Mouse (Mus musculus) heart, embryonic 14.5 days (tissue): ENCODE measurements at regions not wholly inside any gene's neighbourhood (a gene's known extent, or its start where the extent isn't known, plus 50 kb on each side); places are given as distances from the start of the nearest gene placed in this dataset.

Source experiments
- ATAC-seq: fragments of 200-750 bp; cut with Nextera tagmentation; 2 replicates; pipeline ENCODE4 v1.8.0; 2017; ENCODE audit warnings: low read depth, moderate TSS enrichment; ENCODE audit not compliant: insufficient number of reproducible peaks, insufficient read depth, low FRiP score
- H3K27ac ChIP-seq, 2 experiments: fragments of 200-500 bp in 1 of 2; fragments of 300-500 bp in 1 of 2; sonication (generic) in 1 of 2; replicated peaks in 1 of 2; 2 replicates each; pipeline ENCODE4 v1.5.1; 2012 to 2014; ENCODE audit warnings: low read depth in 2 of 2, low read length in 2 of 2, control low read depth in 1 of 2, mild to moderate bottlenecking in 1 of 2, mixed read lengths in 1 of 2; ENCODE audit not compliant: control insufficient read depth in 1 of 2, insufficient read depth in 1 of 2
- H3K27me3 ChIP-seq: fragments of 300-500 bp; sonication (generic); 2 replicates; pipeline ENCODE4 v1.6.1; 2014; ENCODE audit warnings: mild to moderate bottlenecking, low read length, control low read depth; ENCODE audit not compliant: control insufficient read depth, insufficient read depth
- H3K36me3 ChIP-seq: fragments of 300-500 bp; sonication (generic); 2 replicates; pipeline ENCODE4 v1.6.1; 2014; ENCODE audit warnings: mild to moderate bottlenecking, control low read depth, low read length, mixed read lengths; ENCODE audit not compliant: control insufficient read depth, insufficient read depth
- H3K4me1 ChIP-seq, 2 experiments: fragments of 200-500 bp in 1 of 2; fragments of 300-500 bp in 1 of 2; sonication (generic) in 1 of 2; 2 replicates each; pipeline ENCODE4 v1.6.1; 2012 to 2014; ENCODE audit warnings: low read length in 2 of 2, control low read depth in 1 of 2, mixed read lengths in 1 of 2; ENCODE audit not compliant: control insufficient read depth in 2 of 2, insufficient read depth in 2 of 2
- H3K4me2 ChIP-seq: fragments of 300-500 bp; sonication (generic); 2 replicates; pipeline ENCODE4 v1.6.1; 2014; ENCODE audit warnings: mild to moderate bottlenecking, low read length
- H3K4me3 ChIP-seq, 2 experiments: fragments of 200-500 bp in 1 of 2; fragments of 300-500 bp in 1 of 2; sonication (generic) in 1 of 2; 2 replicates each; pipeline ENCODE4 v1.5.1; 2012 to 2014; ENCODE audit warnings: low read length in 2 of 2, mild to moderate bottlenecking in 2 of 2, control low read depth in 1 of 2, low read depth in 1 of 2, moderate library complexity in 1 of 2; ENCODE audit not compliant: control insufficient read depth in 1 of 2, insufficient read depth in 1 of 2
- H3K9ac ChIP-seq: fragments of 300-500 bp; sonication (generic); 2 replicates; pipeline ENCODE4 v1.6.1; 2014; ENCODE audit warnings: mild to moderate bottlenecking, low read length
- H3K9me3 ChIP-seq: fragments of 300-500 bp; sonication (generic); 2 replicates; pipeline ENCODE4 v1.6.1; 2016; ENCODE audit warnings: low read length, control low read depth; ENCODE audit not compliant: control insufficient read depth
- WGBS: fragments of 180-500 bp; shearing (Covaris S2); extraction: QIAGEN DNeasy Blood & Tissue Kit; methylation state at CpG from one replicate; pipeline ENCODE4 v1.1.7; 2014; 5-methylcytosine and 5-hydroxymethylcytosine counted together

DNA sequence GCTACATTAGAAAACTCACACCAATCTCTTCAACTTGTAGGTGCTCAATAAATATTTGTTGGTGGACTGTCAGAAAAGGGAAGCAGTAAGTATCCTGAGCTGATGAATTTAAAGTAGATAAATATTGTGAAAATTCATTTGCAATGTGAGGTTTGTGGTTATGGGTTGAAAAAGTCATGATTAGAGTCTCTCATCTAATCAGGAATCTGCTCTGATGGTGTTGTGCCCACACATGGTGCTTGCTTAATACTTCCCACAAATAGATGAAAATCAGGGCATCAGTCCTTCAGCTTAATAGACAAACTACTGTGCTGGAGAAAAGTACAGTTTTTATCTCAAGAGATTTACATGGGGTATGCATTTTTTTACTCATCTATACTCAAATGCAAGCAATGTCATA, 59.9 kb downstream of the S1pr1 start:
- H3K4me3 ChIP-seq = no peak overlapping the region
- no peaks in the 10 kb centered on the region for H3K27me3 ChIP-seq
- H3K36me3 ChIP-seq = no peaks in the 10 kb centered on the region
- H3K4me2 ChIP-seq = no peak overlapping the region
- peaks cover 0 to 7% of the 10 kb centered on the region in 2 experiments; a peak in 2 of 4 replicates for H3K4me1 ChIP-seq
- no peak overlapping the region for H3K9ac ChIP-seq
- ATAC-seq = no peak
- H3K27ac ChIP-seq = no peak overlapping the region
- no peaks in the 10 kb centered on the region for H3K9me3 ChIP-seq

DNA sequence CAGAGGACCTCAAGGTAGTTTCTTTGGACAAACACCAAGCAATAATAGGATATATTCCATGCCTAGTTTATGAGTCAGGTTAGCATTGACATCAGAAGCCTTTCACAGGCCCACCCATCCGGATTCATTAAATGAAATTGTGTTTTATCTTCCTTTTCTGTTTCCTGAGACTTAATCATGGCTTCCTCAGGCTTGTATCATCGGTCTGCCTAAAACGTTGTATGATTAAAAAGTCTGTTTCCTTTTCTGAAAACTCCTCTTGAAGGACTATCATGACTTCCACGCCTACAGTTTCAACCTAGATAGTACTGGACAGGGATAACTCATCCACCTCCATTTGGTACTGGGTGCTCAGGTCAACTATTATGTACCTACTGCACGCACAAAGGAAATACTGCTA, 62.6 kb downstream of the S1pr1 start:
- Histone ChIP-seq H3K4me3 (no peak overlapping the region), H3K36me3 (no peaks in the 10 kb centered on the region), H3K27ac (no peak overlapping the region), H3K9ac (no peak overlapping the region), H3K4me1 (peaks cover 0 to 1% of the 10 kb centered on the region in 2 experiments; a peak in 1 of 4 replicates), H3K4me2 (no peak overlapping the region), H3K9me3 (no peaks in the 10 kb centered on the region), H3K27me3 (no peaks in the 10 kb centered on the region)
- 70% methylated on average over 5 of the region's 5 CpGs for WGBS
- no peak for ATAC-seq

DNA sequence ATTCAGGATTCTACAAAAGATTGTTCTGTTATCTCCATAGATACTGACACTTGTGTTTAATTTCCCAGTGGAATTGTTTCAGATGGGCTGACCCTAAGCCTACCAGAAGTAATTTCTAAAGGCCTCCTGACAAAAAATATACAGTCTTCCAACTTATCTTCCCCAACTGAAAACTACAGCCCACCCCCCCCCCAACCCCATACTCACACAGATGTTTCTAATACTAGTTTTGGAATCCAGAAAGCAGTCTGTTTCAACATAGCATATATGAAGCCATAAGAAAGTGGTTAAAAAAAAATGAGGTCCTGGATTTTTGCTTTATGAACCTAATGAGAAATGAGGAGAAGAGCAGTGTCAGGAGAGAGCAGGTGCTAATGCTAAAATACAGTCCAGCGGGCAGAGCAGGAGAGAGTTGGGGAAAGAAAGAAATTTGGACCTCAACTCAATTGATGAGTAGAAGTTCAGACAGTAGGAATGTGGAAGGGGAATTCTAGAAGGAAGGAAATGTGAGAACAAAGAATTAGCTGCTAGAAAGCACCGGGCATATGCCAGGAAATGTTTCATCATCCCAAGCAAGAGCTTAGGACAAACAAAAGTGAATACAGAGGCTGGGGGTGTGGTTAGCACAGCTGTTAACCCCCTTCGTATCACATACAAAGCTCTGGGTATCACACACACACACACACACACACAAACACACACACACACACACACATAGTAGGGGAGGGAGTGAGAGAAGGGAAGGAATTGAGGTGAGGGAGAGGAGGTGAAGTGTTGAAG, 65.3 kb downstream of the S1pr1 start:
- Histone ChIP-seq H3K4me2 (no peak overlapping the region), H3K4me1 (peaks cover 9 to 25% of the 10 kb centered on the region in 2 experiments), H3K9me3 (no peaks in the 10 kb centered on the region), H3K27me3 (no peaks in the 10 kb centered on the region), H3K36me3 (no peaks in the 10 kb centered on the region), H3K9ac (no peak overlapping the region), H3K27ac (no peak overlapping the region), H3K4me3 (no peak overlapping the region)
- no peak for ATAC-seq
- 60% methylated on average over 3 of the region's 3 CpGs for WGBS

DNA sequence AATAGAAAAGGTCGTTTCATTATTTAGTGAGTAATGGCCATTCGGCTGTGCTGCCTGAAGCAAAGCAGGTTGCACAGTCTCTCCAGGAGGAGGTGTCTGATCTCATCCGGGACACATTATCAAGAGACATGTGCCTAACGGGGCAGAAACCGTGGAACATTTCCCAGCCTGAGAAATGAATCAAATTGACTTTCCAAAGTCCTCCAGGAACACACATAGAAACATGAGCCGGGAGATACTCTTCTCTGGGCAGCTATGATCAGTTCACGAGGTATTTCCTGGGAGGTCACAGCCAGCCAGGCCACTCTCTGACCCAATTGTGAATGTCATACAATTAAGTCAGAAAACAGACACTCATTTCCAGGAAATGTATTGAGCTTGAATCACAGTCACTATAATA, 67.9 kb downstream of the S1pr1 start:
- peak overlapping the region; percentile 24 to 42; a peak in 2 of 4 replicates for H3K27ac ChIP-seq
- H3K4me2 ChIP-seq = no peak overlapping the region
- no peaks in the 10 kb centered on the region for H3K27me3 ChIP-seq

DNA sequence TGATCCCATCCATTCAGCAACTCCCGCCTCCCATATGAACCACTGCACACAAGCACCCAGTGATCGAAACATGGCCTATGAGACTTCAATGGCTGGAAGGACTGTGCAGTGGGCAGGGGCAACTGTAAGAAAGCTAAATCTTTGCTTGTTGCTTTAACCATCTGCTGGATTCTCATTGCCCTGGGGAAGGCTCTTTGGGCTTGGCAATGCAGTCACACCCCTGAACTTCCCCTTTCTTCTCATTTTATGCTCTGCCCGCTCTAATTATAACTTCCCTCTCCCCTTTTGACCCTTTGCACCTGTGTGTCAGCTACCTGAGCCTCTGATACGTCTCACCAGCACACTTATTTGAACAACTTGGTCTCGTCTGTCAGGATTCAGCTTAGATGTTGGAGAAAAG, 70.6 kb downstream of the S1pr1 start:
- Histone ChIP-seq H3K4me1 (peaks cover 21 to 57% of the 10 kb centered on the region in 2 experiments), H3K36me3 (no peaks in the 10 kb centered on the region), H3K27me3 (no peaks in the 10 kb centered on the region), H3K9me3 (no peaks in the 10 kb centered on the region), H3K4me3 (no peak overlapping the region), H3K9ac (no peak overlapping the region), H3K27ac (peak overlapping the region in 1 of 2 experiments; percentile 91; a peak in 1 of 4 replicates), H3K4me2 (no peak overlapping the region)
- no peak for ATAC-seq
- WGBS = 83% methylated on average over 5 of the region's 5 CpGs

More for the DNA sequence above, 67.9 kb downstream of the S1pr1 start:
- WGBS = 42% methylated on average over 7 of the region's 7 CpGs
- Histone ChIP-seq H3K4me3 (no peak overlapping the region), H3K9me3 (no peaks in the 10 kb centered on the region), H3K9ac (no peak overlapping the region), H3K4me1 (peaks cover 17 to 43% of the 10 kb centered on the region in 2 experiments), H3K36me3 (no peaks in the 10 kb centered on the region)
- ATAC-seq = no peak

DNA sequence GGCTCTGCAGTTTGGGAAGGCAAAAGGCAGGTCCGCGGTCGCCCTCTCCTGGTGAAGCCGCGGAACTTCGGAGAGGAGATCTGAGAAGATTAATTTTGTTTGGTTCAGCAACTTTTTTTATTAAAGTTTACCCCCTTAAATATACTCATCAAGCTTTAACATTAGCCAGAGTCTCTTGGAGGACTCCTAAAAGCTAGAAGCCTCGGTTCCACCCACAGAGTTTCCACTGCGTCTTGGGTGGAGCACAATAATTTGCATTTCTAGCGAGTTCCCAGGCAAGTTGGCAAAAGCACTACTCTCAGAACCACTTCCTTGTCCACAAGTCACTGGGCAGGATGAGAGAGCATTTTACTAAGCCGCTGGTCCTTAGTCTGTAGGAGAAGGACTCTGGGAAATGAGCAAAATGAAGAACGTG, 72.0 kb downstream of the S1pr1 start:
- peak overlapping the region; percentile 59 for H3K9ac ChIP-seq
- H3K9me3 ChIP-seq = no peaks in the 10 kb centered on the region
- H3K27ac ChIP-seq = peak overlapping the region; percentile 91 to 98
- H3K36me3 ChIP-seq = no peaks in the 10 kb centered on the region
- no peak for ATAC-seq
- H3K4me3 ChIP-seq = peak overlapping the region; percentile 35 to 49
- H3K4me2 ChIP-seq = peak overlapping the region; percentile 63
- no peaks in the 10 kb centered on the region for H3K27me3 ChIP-seq
- H3K4me1 ChIP-seq = peaks cover 23 to 63% of the 10 kb centered on the region in 2 experiments
- WGBS = 5% methylated on average over 11 of the region's 11 CpGs

DNA sequence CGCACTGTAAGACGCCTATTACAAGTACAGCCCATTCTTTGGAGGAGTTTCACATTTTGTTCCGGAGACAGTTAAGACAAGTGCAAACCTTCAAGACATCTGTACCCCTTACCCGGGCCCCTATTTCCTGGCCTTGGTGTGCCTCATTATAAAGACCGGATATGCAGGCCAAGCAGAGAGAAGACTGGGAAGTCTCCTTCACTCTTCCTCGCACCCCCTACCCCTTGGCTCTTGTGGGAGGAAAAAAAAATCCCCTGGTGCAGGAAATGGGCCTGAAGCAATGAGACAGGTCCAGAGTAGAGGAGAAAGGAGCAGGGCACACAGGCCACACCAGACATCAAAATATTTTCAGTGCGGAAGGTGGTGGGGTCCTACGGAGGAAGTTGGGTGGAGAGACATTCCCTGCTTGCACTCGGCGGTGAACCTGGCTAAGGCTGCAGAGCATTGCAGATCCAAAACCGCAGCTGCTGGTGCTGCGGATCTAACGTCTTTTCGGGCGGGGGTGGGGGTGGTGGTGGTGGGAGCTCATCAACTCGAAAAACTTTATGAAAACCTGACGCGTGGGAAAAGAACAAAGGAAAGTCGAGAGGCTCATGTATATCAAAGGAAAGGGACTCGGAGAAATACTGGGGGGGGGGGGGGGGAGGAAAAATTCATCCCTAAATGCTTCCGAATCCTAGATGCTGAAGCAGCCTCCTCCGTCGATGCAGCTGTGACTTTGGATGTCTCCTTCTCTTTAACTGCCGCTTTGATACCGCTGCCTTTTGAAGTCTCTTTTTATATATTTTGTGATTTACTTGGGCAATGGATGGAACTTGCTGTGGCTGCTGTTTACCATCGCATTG, 72.6 kb downstream of the S1pr1 start:
- ATAC-seq = 0 out of 2 replicates have a peak, but pooled peaks have one; percentile 42
- no peaks in the 10 kb centered on the region for H3K9me3 ChIP-seq
- peak overlapping the region; percentile 91 to 98 for H3K27ac ChIP-seq
- H3K9ac ChIP-seq = peak overlapping the region; percentile 59
- H3K4me1 ChIP-seq = peaks cover 24 to 61% of the 10 kb centered on the region in 2 experiments
- H3K4me3 ChIP-seq = peak overlapping the region; percentile 35 to 49
- WGBS = 3% methylated on average over 26 of the region's 26 CpGs
- peak overlapping the region; percentile 63 for H3K4me2 ChIP-seq
- no peaks in the 10 kb centered on the region for H3K36me3 ChIP-seq
- H3K27me3 ChIP-seq = no peaks in the 10 kb centered on the region
